16 mouse cellular contexts compared by ENCODE assay signal in the genomic region with DNA sequence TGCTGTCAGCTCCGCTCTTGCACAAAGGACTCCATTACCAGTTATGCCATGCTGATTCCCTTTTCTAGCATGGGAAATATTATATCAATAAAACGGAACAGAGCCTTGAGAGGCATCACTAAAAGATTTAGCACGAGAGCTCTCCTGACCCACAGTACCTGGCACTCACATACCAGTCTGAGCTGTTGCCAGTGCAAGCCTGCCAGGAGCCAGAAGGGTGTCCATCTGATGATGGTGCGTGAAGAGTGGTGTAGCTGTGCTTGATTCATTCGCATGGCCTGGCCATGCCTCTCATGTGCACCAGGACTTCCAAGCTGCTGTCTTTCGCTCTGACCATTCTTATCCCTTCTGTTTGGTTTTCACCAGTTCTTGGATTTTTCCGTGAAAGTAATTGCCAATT.
"Had no signal": no experiment of that assay in that cellular context is flagged by ENCODE, and none has a peak within 500 bp of the region (broad histone marks: within the 10 kb centered on the region; RNA-seq: fewer than 3 reads in every experiment).

No protein-coding gene starts in this region.

- H3K4me3 ChIP-seq: kidney, embryonic 15.5 days; left cerebral cortex, adult 2 months; limb, embryonic 15.5 days; liver, embryonic 12.5 days; midbrain, embryonic 10.5 days; neural tube, embryonic 13.5 days had no signal

- ATAC-seq: liver, embryonic 12.5 days had no signal

- H3K4me1 ChIP-seq: liver, embryonic 12.5 days had no signal

- H3K27ac ChIP-seq: kidney, embryonic 15.5 days; left cerebral cortex, adult 2 months; limb, embryonic 15.5 days; liver, embryonic 12.5 days; midbrain, embryonic 10.5 days; neural tube, embryonic 13.5 days had no signal

- DNase-seq: kidney, postnatal 14 days; lung, embryonic 14.5 days; lung, postnatal 10 days; lung, postnatal 4 days; midbrain, embryonic 14.5 days; retina, postnatal 1 day; right cerebral cortex, postnatal 4 days; spleen, adult 18-20 months; thymus, adult 2 months; thymus, postnatal 25 days had no signal

- H3K36me3 ChIP-seq: kidney, embryonic 15.5 days; limb, embryonic 15.5 days; liver, embryonic 12.5 days; midbrain, embryonic 10.5 days; neural tube, embryonic 13.5 days had no signal

- H3K4me2 ChIP-seq: kidney, embryonic 15.5 days; limb, embryonic 15.5 days; liver, embryonic 12.5 days; lung, embryonic 14.5 days; neural tube, embryonic 13.5 days had no signal

- H3K9ac ChIP-seq: kidney, embryonic 15.5 days; limb, embryonic 15.5 days; liver, embryonic 12.5 days; lung, embryonic 14.5 days; neural tube, embryonic 13.5 days had no signal

- H3K9me3 ChIP-seq: kidney, embryonic 15.5 days; limb, embryonic 15.5 days; liver, embryonic 12.5 days; midbrain, embryonic 10.5 days; neural tube, embryonic 13.5 days had no signal
